Mouse (Mus musculus): ENCODE data around the gene Kcnj12. TPM values are rescaled to one million over a fixed set of nuclear protein-coding genes. Genes with fewer than 3 reads are reported as not detected.

Gene Kcnj12
- polyA plus RNA-seq, 1 experiment from 2014 or later, result 0.61 TPM

GRCm38 (mm10) chr11:61023416-61024200 is 1.2 kb downstream of the Kcnj12 start:
- Histone ChIP-seq H3K9me3 (ENCODE audit: low read length) (no peaks in the 10 kb centered on the region), H3K4me3 (ENCODE audit: low read depth, low read length) (no peak overlapping the region), H3K4me2 (replicated peaks; ENCODE audit: low read depth, low read length) (no peak overlapping the region), H3K27me3 (replicated peaks; ENCODE audit: insufficient read depth, low read length) (peaks cover 39% of the 10 kb centered on the region), H3K4me1 (ENCODE audit: insufficient read depth, low read depth, low read length) (no peaks in the 10 kb centered on the region), H3K36me3 (ENCODE audit: insufficient read depth, low read length) (no peaks in the 10 kb centered on the region), H3K27ac (ENCODE audit: low read length) (no peak overlapping the region), H3K9ac (replicated peaks; ENCODE audit: low read depth) (no peak overlapping the region)
- no peak for ATAC-seq
- DNase-seq (ENCODE audit: low spot score), result no peak
- 56% methylated on average over 9 of the region's 9 CpGs for WGBS
- no peak for TF ChIP-seq EP300 (IDR thresholded peaks at IDR 0.05)
- no peak for TF ChIP-seq CTCF (IDR thresholded peaks at IDR 0.05)

DNA sequence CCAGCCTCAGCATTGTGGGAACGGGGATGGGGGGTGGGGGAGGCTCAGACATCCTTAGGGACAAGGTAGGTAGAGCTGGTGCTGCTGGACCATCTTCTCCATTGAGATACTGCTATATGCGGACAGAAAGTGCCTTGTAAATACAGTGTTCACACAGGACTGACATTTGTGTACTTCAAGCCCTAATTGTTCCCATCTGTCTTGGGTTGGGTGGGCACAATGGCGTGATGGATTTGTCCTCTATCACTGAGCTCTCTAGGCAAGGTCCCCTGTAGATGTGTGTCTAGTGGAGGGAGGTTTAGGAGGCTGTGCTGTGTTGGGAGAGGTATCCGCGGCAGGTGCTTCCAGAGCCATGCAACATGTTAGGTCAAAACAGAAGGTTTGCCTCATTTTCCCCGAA is 2.0 kb downstream of the Kcnj12 start:
- Histone ChIP-seq H3K27me3 (replicated peaks; ENCODE audit: insufficient read depth, low read length) (peaks cover 39% of the 10 kb centered on the region), H3K9ac (replicated peaks; ENCODE audit: low read depth) (no peak overlapping the region), H3K9me3 (ENCODE audit: low read length) (no peaks in the 10 kb centered on the region), H3K27ac (ENCODE audit: low read length) (no peak overlapping the region), H3K4me3 (ENCODE audit: low read depth, low read length) (no peak overlapping the region), H3K36me3 (ENCODE audit: insufficient read depth, low read length) (no peaks in the 10 kb centered on the region), H3K4me1 (ENCODE audit: insufficient read depth, low read depth, low read length) (no peaks in the 10 kb centered on the region), H3K4me2 (replicated peaks; ENCODE audit: low read depth, low read length) (no peak overlapping the region)
- WGBS, result 75% methylated on average over 6 of the region's 6 CpGs
- ATAC-seq, result no peak
- no peak for TF ChIP-seq CTCF (IDR thresholded peaks at IDR 0.05)
- no peak for DNase-seq (ENCODE audit: low spot score)

GRCm38 (mm10) chr11:61024996-61025395 is 2.6 kb downstream of the Kcnj12 start:
- TF ChIP-seq EP300 (IDR thresholded peaks at IDR 0.05) (no peak), CTCF (IDR thresholded peaks at IDR 0.05) (no peak)
- no peaks in the 10 kb centered on the region for H3K36me3 ChIP-seq (ENCODE audit: insufficient read depth, low read length)
- H3K9me3 ChIP-seq (ENCODE audit: low read length), result no peaks in the 10 kb centered on the region
- no peaks in the 10 kb centered on the region for H3K4me1 ChIP-seq (ENCODE audit: insufficient read depth, low read depth, low read length)
- ATAC-seq, result no peak
- no peak overlapping the region for H3K4me2 ChIP-seq (replicated peaks; ENCODE audit: low read depth, low read length)
- H3K4me3 ChIP-seq (ENCODE audit: low read depth, low read length), result no peak overlapping the region
- H3K27me3 ChIP-seq (replicated peaks; ENCODE audit: insufficient read depth, low read length), result peaks cover 39% of the 10 kb centered on the region
- 53% methylated on average over 6 of the region's 6 CpGs for whole genome bisulfite sequencing
- no peak overlapping the region for H3K27ac ChIP-seq (ENCODE audit: low read length)
- no peak overlapping the region for H3K9ac ChIP-seq (replicated peaks; ENCODE audit: low read depth)
- no peak for DNase-seq (ENCODE audit: low spot score)

GRCm38 (mm10) chr11:61025594-61025993 is 3.2 kb downstream of the Kcnj12 start:
- WGBS, result 75% methylated on average over 7 of the region's 7 CpGs
- H3K9ac ChIP-seq (replicated peaks; ENCODE audit: low read depth), result no peak overlapping the region
- no peak overlapping the region for H3K4me3 ChIP-seq (ENCODE audit: low read depth, low read length)
- H3K36me3 ChIP-seq (ENCODE audit: insufficient read depth, low read length), result no peaks in the 10 kb centered on the region
- H3K9me3 ChIP-seq (ENCODE audit: low read length), result no peaks in the 10 kb centered on the region
- TF ChIP-seq EP300 (IDR thresholded peaks at IDR 0.05) (no peak), CTCF (IDR thresholded peaks at IDR 0.05) (no peak)
- DNase-seq (ENCODE audit: low spot score) (no peak), ATAC-seq (no peak)
- H3K4me1 ChIP-seq (ENCODE audit: insufficient read depth, low read depth, low read length), result no peaks in the 10 kb centered on the region
- H3K4me2 ChIP-seq (replicated peaks; ENCODE audit: low read depth, low read length), result no peak overlapping the region
- no peak overlapping the region for H3K27ac ChIP-seq (ENCODE audit: low read length)
- H3K27me3 ChIP-seq (replicated peaks; ENCODE audit: insufficient read depth, low read length), result peaks cover 39% of the 10 kb centered on the region

DNA sequence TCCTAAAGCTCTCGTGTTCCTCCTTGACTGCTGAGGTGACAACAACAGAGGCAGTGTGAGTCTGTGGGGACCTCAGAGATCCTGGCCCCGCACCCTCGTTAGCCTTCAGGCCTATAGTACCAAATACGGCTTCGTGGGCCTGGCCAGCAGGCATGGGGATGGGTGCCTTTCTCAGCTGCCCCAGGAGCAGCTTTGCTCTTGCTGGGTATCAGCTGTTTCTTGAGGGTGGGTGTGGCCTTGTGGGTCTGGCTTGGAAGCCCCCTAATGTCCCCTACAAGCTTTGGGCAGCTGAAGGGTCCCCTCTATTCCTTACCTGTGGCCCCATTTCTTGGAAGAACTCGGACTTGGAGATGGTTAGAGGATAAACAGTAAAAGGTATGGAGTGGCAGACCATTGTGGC is 4.0 kb downstream of the Kcnj12 start:
- WGBS, result 83% methylated on average over 6 of the region's 6 CpGs
- Histone ChIP-seq H3K9me3 (ENCODE audit: low read length) (no peaks in the 10 kb centered on the region), H3K4me2 (replicated peaks; ENCODE audit: low read depth, low read length) (no peak overlapping the region), H3K4me3 (ENCODE audit: low read depth, low read length) (no peak overlapping the region), H3K27ac (ENCODE audit: low read length) (no peak overlapping the region), H3K9ac (replicated peaks; ENCODE audit: low read depth) (no peak overlapping the region), H3K36me3 (ENCODE audit: insufficient read depth, low read length) (no peaks in the 10 kb centered on the region), H3K27me3 (replicated peaks; ENCODE audit: insufficient read depth, low read length) (peaks cover 33% of the 10 kb centered on the region), H3K4me1 (ENCODE audit: insufficient read depth, low read depth, low read length) (no peaks in the 10 kb centered on the region)
- no peak for DNase-seq (ENCODE audit: low spot score)
- no peak for ATAC-seq
- TF ChIP-seq EP300 (IDR thresholded peaks at IDR 0.05), result no peak
- no peak for TF ChIP-seq CTCF (IDR thresholded peaks at IDR 0.05)

- no peaks in the 10 kb centered on the region for H3K4me1 ChIP-seq (ENCODE audit: insufficient read depth, low read depth, low read length)
- 89% methylated on average over 4 of the region's 4 CpGs for WGBS
- DNase-seq (ENCODE audit: low spot score) (no peak), ATAC-seq (no peak)
- no peak overlapping the region for H3K27ac ChIP-seq (ENCODE audit: low read length)
- TF ChIP-seq EP300 (IDR thresholded peaks at IDR 0.05), result no peak
- TF ChIP-seq CTCF (IDR thresholded peaks at IDR 0.05), result no peak
- H3K4me2 ChIP-seq (replicated peaks; ENCODE audit: low read depth, low read length), result no peak overlapping the region
- H3K9me3 ChIP-seq (ENCODE audit: low read length), result no peaks in the 10 kb centered on the region
- no peak overlapping the region for H3K4me3 ChIP-seq (ENCODE audit: low read depth, low read length)
- H3K9ac ChIP-seq (replicated peaks; ENCODE audit: low read depth), result no peak overlapping the region
- peaks cover 26% of the 10 kb centered on the region for H3K27me3 ChIP-seq (replicated peaks; ENCODE audit: insufficient read depth, low read length)
- H3K36me3 ChIP-seq (ENCODE audit: insufficient read depth, low read length), result no peaks in the 10 kb centered on the region
These were observed 4.8 kb downstream of the Kcnj12 start for GRCm38 (mm10) chr11:61027160-61027559.
